Mouse (Mus musculus) hindbrain, embryonic 14.5 days (tissue): Measurements from ENCODE around the gene 2900092C05Rik. TPM values are rescaled to one million over a fixed set of nuclear protein-coding genes. Genes with fewer than 3 reads are reported as not detected.

ENCODE experiments used
- ATAC-seq: fragments of 200-750 bp; cut with Nextera tagmentation; 2 replicates; pipeline ENCODE4 v1.8.0; 2017; ENCODE audit warnings: moderate number of reproducible peaks, mild to moderate bottlenecking, moderate TSS enrichment, moderate library complexity; ENCODE audit not compliant: low FRiP score
- DNase-seq: peaks from one replicate; pipeline ENCODE4 v3.0.0-alpha.2; 2015; ENCODE audit warnings: low spot score
- H3K27ac ChIP-seq: fragments of 300-500 bp; sonication (generic); 2 replicates; pipeline ENCODE4 v1.5.1; 2014; ENCODE audit warnings: mild to moderate bottlenecking, moderate library complexity
- H3K27me3 ChIP-seq: fragments of 300-500 bp; sonication (generic); 2 replicates; pipeline ENCODE4 v1.6.1; 2014; ENCODE audit warnings: mild to moderate bottlenecking, low read length, mixed read lengths; ENCODE audit not compliant: control insufficient read depth, insufficient read depth
- H3K36me3 ChIP-seq: fragments of 300-500 bp; sonication (generic); replicated peaks from 2 replicates; pipeline ENCODE4 v1.6.1; 2014; ENCODE audit not compliant: control insufficient read depth, insufficient read depth
- H3K4me1 ChIP-seq: fragments of 300-500 bp; sonication (generic); replicated peaks from 2 replicates; pipeline ENCODE4 v1.6.1; 2014; ENCODE audit warnings: antibody characterized with exemption, low read length, mixed read lengths; ENCODE audit not compliant: control insufficient read depth, insufficient read depth
- H3K4me2 ChIP-seq: fragments of 300-500 bp; sonication (generic); replicated peaks from 2 replicates; pipeline ENCODE4 v1.6.1; 2014; ENCODE audit warnings: mild to moderate bottlenecking, moderate library complexity
- H3K4me3 ChIP-seq: fragments of 300-500 bp; sonication (generic); replicated peaks from 2 replicates; pipeline ENCODE4 v1.5.1; 2014; ENCODE audit warnings: mild to moderate bottlenecking, low read length
- H3K9ac ChIP-seq: fragments of 300-500 bp; sonication (generic); 2 replicates; pipeline ENCODE4 v1.6.1; 2014
- H3K9me3 ChIP-seq: fragments of 300-500 bp; sonication (generic); 2 replicates; pipeline ENCODE4 v1.6.1; 2016; ENCODE audit warnings: low read length; ENCODE audit not compliant: control insufficient read depth
- WGBS: fragments of 180-500 bp; shearing (Covaris S2); extraction: QIAGEN DNeasy Blood & Tissue Kit; methylation state at CpG from one replicate; pipeline ENCODE4 v1.1.7; 2014; 5-methylcytosine and 5-hydroxymethylcytosine counted together
- polyA plus RNA-seq: library from polyadenylated mRNA; unstranded; fragments of >200 nt; fragmentation: Nextera tagmentation; extraction: Ambion mirVana; gene quantifications from 2 replicates; pipeline ENCODE4 v1.2.1, GENCODE M21; 2014

Gene 2900092C05Rik
- polyA plus RNA-seq = not detected in 2 replicates

DNA sequence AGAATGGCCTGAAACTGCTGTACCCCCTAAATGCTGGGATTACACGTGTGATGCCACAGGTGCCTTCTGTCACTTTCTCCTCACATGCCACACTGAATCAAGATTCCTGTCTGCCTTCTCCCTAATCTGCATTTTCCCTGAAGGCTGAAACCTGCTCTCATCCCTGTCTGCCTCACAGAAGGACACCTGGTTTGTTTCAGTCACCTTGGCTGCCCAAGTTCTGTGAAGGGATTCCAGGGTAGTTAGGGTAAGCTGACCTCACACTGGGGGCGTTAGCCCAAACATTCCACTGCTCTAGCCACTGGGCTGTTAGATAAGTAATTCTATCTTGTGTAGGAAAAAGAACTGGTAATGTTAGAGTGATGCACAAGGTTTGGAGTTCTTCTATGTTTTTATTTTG, at the start of gene 2900092C05Rik:
TSS of gene 2900092C05Rik (plus strand) at position 301 of the 400 bp plus-strand sequence.
- ATAC-seq (no peak), DNase-seq (no peak)
- Histone ChIP-seq H3K27me3 (no peaks in the 10 kb centered on the region), H3K9me3 (0 out of 2 replicates have a peak, but pooled peaks cover 32% of the 10 kb centered on the region), H3K9ac (no peak within 1 kb of the TSS), H3K27ac (no peak within 1 kb of the TSS), H3K4me3 (no peak within 1 kb of the TSS), H3K36me3 (no peaks in the 10 kb centered on the region), H3K4me2 (no peak within 1 kb of the TSS), H3K4me1 (no peaks in the 10 kb centered on the region)
- WGBS = 69% methylated on average over 2 of the region's 2 CpGs

DNA sequence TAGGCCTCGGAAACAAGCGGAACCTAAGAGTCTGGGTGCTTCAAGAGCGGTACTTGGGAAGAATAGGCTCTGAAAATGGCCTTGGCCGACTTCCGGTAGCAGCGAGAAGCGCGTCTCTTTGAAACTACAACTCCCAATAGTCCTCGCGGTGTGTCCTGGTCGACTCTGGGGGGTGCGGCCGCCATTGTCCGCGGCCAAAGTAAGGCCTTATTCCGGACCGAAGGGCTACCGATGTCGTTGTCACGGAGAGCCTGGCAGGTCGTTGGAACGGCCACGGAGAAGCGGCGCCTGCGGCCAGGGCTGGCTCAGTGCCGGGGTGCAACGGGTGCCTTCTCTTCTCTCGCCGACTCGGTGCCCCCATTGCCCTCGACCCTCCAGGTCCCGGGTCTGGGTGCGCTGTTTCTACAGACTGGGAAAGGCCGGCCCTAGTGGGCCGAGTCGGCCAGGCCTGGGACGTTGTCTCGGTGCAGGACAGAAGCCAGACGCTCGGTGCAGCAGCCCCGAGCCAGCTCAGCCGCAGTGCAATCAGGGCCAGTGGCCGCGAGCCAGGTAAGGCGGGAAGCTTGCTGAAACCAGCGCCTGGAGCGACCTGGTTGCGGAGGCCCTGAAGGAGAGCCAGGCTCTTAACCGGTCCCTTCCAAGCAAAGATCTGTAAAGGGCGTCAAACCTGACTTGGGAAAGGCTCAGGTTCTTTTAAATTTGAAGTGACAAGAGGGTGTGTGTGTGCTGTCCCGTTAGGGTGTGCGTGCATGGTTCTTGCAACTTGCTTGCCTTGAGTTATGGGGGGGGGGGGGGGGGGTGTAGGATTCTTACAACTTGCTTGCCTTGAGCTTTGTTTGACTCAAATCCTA, 33.9 kb upstream of the 2900092C05Rik start, which contains the start of gene Zfp606:
TSS of gene Zfp606 (plus strand) at position 136 of the 851 bp plus-strand sequence.
- Histone ChIP-seq H3K27me3 (no peaks in the 10 kb centered on the region), H3K9me3 (peaks cover 7% of the 10 kb centered on the region), H3K4me3 (peak within 1 kb of the TSS; percentile 96), H3K36me3 (peaks cover 34% of the 10 kb centered on the region), H3K27ac (peak within 1 kb of the TSS; percentile 90), H3K9ac (peak within 1 kb of the TSS; percentile 98), H3K4me2 (peak within 1 kb of the TSS; percentile 70), H3K4me1 (0 out of 2 replicates have a peak, but pooled peaks cover 3% of the 10 kb centered on the region)
- peak; percentile 91 for DNase-seq
- peak; percentile 98 for ATAC-seq
- under 1% methylated on average over 53 of the region's 53 CpGs for WGBS

DNA sequence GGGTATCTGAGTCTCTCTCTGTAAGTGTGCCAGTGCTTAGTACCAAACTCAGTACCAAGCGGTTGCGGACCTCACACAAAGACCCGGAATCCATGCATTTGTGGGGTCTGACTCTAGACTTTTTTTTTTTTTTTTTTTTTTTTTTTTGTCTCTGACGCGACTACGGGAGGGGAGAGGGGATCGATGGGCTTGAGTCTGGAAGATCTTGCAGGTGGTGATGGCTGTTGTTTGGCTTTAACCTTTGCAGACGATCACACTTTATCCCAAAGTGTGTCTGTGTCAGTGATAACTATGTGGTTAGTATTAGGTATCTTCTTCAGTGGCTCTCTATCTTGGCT, 33.3 kb upstream of the 2900092C05Rik start:
- peak; percentile 29 for DNase-seq
- 1% methylated on average over 8 of the region's 8 CpGs for WGBS
- Histone ChIP-seq H3K4me2 (peak overlapping the region; percentile 70), H3K9ac (peak overlapping the region; percentile 98), H3K27me3 (no peaks in the 10 kb centered on the region), H3K4me3 (peak overlapping the region; percentile 96), H3K4me1 (0 out of 2 replicates have a peak, but pooled peaks cover 3% of the 10 kb centered on the region), H3K9me3 (peaks cover 7% of the 10 kb centered on the region), H3K27ac (0 out of 2 replicates have a peak overlapping the region, but pooled peaks have one; percentile 29), H3K36me3 (peaks cover 40% of the 10 kb centered on the region)
- peak; percentile 13; the same call in 1 of the 2 replicates for ATAC-seq

DNA sequence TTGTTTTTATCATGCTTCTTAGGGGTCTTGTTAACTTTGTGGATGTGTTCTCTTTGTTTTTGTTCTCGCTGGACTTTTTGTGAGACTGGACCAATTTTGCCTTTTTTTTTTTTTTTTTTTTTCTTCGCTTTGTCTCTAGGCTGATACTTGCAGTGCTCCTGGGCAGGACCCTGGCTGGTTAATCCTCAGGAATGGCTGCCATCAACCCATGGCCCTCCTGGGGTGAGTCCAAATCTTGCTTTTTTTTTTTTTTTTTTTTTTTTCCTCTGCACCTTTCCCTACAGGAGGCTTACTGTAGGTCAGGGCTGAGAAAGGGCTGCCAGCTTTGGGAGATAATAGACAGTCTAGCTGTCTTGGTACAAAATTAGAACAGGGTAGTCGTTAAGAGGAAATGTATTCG, 32.8 kb upstream of the 2900092C05Rik start:
- Histone ChIP-seq H3K4me3 (peak overlapping the region; percentile 96), H3K36me3 (peaks cover 46% of the 10 kb centered on the region), H3K4me2 (peak overlapping the region; percentile 70), H3K27ac (no peak overlapping the region), H3K4me1 (0 out of 2 replicates have a peak, but pooled peaks cover 3% of the 10 kb centered on the region), H3K9ac (peak overlapping the region; percentile 98), H3K27me3 (no peaks in the 10 kb centered on the region), H3K9me3 (peaks cover 9% of the 10 kb centered on the region)
- DNase-seq (no peak), ATAC-seq (no peak)
- WGBS = 71% methylated on average over 4 of the region's 4 CpGs

DNA sequence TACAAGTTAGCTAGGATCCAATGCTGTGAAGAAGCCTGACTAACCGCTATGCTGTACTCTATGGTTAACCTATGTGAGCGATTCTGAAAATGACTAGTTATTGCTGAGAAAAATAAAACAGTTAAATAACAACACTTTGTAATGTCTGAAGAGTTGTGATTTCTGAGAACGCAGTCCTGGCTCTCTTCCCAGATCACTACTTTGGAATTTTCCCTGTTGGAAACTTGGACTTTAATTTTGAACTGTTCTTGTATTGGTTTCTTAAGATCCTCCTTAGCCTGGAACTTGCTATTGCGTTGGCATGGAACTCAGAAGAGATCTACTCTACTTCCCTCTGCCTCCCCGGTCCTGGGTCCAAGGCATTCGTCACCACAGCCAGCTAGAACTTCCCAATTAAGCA, 28.5 kb upstream of the 2900092C05Rik start:
- H3K36me3 ChIP-seq = peaks cover 88% of the 10 kb centered on the region
- peaks cover 52% of the 10 kb centered on the region for H3K9me3 ChIP-seq
- H3K4me2 ChIP-seq = no peak overlapping the region
- DNase-seq (no peak), ATAC-seq (no peak)
- H3K9ac ChIP-seq = no peak overlapping the region
- 0 out of 2 replicates have a peak, but pooled peaks cover 3% of the 10 kb centered on the region for H3K4me1 ChIP-seq
- WGBS = 93% methylated on average over 6 of the region's 6 CpGs
- no peak overlapping the region for H3K4me3 ChIP-seq
- H3K27me3 ChIP-seq = no peaks in the 10 kb centered on the region
- no peak overlapping the region for H3K27ac ChIP-seq

DNA sequence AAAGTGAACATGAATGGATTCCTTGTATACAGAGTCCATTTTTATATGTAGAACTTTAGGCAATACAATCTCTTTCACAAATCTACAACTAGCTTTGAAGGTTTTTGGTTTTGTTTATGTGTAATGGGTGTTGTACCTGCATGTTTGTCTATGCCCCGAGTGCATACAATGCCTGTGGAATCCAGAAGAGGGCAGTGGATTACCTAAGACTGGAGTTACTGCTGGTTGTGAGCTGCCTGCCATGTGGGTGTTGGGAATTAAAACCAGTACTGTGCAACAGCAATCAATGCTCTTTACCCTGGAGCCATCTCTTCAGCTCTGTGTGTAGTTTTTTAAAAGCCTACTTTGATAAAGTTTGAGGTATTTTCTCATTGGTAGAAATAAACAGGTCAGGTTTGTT, 26.4 kb upstream of the 2900092C05Rik start:
- Histone ChIP-seq H3K9me3 (peaks cover 72% of the 10 kb centered on the region), H3K4me2 (no peak overlapping the region), H3K27me3 (no peaks in the 10 kb centered on the region), H3K4me3 (no peak overlapping the region), H3K4me1 (no peaks in the 10 kb centered on the region), H3K9ac (no peak overlapping the region), H3K27ac (no peak overlapping the region), H3K36me3 (peaks cover 100% of the 10 kb centered on the region)
- ATAC-seq (no peak), DNase-seq (no peak)
- 91% methylated on average over 1 of the region's 1 CpGs for WGBS

DNA sequence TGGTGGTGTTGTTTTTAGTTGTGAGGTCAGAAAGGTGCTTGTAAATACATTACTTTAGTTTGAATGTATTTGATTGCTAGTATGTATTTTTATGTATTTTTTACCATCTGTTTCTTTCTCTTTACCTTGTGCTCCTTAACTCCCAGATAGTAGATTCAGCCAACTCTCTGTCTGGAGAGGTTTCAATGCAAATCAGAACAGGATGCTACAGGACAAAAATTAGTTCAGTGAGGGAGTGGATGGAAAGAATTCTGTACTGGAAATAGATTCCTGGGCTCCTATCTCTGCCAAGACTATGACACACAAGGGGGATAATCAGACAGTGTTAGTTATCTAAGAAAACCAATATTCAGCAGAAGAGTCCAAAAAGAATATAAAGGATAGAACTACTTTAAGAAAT, 25.6 kb upstream of the 2900092C05Rik start:
- Histone ChIP-seq H3K36me3 (peaks cover 100% of the 10 kb centered on the region), H3K27me3 (no peaks in the 10 kb centered on the region), H3K4me1 (no peaks in the 10 kb centered on the region), H3K4me2 (no peak overlapping the region), H3K9ac (no peak overlapping the region), H3K9me3 (peaks cover 74% of the 10 kb centered on the region), H3K27ac (no peak overlapping the region), H3K4me3 (no peak overlapping the region)
- ATAC-seq (no peak), DNase-seq (no peak)

DNA sequence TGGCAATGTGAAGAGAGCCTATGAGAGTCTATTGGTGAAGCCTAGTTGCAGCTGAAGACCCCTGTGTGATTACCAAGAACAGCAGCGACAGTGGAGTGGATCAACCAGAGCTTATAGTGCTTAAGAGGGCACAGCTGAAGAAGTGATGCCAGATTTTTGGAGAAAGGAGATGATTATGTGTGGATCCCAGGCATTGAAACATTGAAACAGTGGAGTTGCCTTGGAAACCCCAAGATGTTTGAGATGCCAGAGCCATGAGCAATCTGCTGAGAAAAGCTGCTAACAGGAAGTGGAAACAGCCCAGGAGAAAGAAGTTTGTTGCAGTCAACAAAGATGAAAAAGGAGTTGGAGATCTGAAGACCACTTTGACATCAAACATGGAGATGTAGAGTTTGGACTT, 1.4 kb upstream of the 2900092C05Rik start:
- Histone ChIP-seq H3K4me3 (no peak overlapping the region), H3K27me3 (no peaks in the 10 kb centered on the region), H3K9ac (no peak overlapping the region), H3K4me1 (no peaks in the 10 kb centered on the region), H3K27ac (no peak overlapping the region), H3K4me2 (no peak overlapping the region), H3K36me3 (no peaks in the 10 kb centered on the region), H3K9me3 (0 out of 2 replicates have a peak, but pooled peaks cover 32% of the 10 kb centered on the region)
- 59% methylated on average over 1 of the region's 1 CpGs for WGBS
- ATAC-seq (no peak), DNase-seq (no peak)
